Mouse (Mus musculus) gastrocnemius, adult 8-10 months (tissue): Measurements from ENCODE around the gene Fosl1. TPM values are rescaled to one million over a fixed set of nuclear protein-coding genes. Genes with fewer than 3 reads are reported as not detected.
"Not testable (repeated sequence)": the region's sequence is repeated elsewhere in the genome, so short reads cannot be mapped to it uniquely, and the experiment has no call there.

Experiments
- DNase-seq, 2 experiments: peaks; one replicate each; pipeline ENCODE4 v3.0.0; 2022; ENCODE audit warnings: low spot score in 2 of 2
- total RNA-seq, 4 experiments: library from RNA; stranded (reverse); gene quantifications; 2 replicates each; pipeline ENCODE4 v1.2.4; 2022

Fosl1 gene
- total RNA-seq, 4 experiments from 2014 or later, result not detected

- DNase-seq, result no peak
These were observed 34.1 kb downstream of the Fosl1 start for GRCm38 (mm10) chr19:5481398-5481797.

DNA sequence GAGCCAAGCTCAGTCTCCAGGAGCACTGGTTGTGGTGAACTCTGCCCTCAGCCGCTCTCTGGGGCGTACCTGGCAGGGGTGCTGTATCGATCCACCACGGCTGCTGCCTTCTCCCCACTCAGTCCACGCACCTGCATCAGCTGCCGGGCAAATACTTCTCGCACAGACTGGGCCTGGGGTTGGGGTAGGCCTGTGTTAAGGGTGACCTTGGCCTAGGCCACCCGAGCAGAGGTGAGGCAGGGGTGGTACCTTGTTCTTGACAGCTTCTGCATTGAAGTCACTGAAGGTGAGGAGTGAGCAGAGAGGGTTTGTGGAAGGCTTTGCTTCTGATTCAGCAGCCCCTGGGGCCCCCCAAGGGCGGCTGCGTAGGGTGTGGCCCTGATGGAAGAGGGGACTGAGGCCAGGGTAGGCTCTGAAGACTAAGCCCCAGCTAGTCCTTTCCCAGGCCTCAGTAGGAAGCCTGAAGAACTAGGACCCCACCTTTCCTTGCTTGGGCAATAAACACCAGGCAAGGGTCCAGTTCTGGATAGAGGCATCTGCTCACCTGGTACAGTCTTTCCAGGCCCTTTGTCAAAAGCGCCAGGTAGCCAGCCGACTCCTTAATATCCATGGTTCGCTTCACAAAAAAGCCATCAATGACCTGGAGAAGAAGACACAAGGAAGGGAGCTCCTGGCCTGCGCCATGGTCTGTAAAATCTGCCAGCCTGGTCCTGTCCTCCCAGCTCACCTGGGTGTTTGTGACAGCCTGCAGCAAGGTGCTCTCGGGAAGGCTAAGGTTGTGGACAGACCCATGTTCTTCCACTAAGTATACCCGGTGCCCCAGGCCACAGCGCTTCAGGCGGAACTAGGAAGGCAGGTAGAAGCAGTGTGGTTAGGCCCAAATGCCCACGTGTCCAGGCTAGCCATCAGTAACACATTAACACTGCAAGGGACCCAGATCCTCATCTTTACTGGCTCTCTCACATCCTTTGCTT is 36.3 kb downstream of the Fosl1 start:
- DNase-seq, result no peak

- DNase-seq, result no peak
These were observed 37.1 kb downstream of the Fosl1 start for GRCm38 (mm10) chr19:5484496-5484895.

DNA sequence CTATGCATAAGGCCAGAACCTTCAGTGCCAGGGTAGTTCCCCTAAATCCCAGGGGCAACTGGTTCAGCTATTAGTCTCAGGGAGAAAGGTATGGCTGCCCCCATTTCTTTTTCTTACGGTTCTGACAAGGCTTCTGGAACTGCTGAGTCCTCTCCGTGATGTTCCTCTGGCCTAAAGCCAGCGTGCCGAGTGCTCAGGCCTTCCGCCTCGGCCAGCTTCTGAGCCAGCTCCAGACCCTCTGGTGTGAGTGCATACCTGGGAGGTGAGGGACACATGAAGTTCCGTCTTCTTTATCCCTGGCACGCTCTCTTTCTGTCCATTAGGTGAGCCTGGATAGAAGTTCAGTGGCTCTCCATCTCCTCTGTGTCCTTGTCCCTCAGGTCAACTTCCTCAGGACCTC is 38.0 kb downstream of the Fosl1 start:
- DNase-seq, result no peak

DNA sequence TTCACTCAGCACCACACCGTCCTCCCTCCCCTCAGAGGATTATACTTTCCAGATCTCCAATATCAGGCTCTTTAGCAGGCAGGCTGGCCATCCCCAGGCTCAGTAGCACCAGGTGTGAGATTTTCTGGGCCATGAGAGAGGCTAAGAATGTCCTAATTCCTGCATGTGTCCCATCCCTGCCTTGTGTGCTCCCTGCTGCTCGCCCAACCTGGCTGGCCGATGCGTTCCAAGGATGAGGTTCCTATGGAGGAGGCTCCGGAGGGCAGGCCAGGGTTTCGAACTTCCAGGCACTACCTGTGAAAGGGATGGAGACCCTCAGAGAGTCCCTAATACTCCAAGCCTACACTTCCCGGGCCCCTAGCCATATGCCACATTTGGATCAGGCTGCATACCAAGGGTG is 38.5 kb downstream of the Fosl1 start:
- no peak for DNase-seq

DNA sequence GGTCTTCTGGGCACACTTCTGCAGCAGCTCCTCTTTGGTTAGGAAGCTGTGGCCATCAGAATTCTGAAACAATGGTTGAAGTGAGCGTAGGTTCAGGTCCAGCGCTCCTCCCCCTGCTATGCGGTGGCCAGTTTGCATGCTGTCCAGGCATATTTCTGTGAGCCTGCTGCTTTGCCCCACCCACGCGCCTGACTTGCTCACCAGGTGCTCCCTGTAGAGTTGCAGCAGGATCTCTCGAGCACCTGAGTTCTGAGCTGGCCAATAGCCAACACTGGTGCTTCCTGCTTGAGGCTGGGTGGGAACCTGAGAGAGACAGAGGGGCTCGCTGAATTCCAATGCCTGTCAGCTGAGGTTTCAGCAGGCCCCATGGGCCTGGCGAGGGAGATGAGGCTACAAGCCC is 38.9 kb downstream of the Fosl1 start:
- no peak for DNase-seq

DNA sequence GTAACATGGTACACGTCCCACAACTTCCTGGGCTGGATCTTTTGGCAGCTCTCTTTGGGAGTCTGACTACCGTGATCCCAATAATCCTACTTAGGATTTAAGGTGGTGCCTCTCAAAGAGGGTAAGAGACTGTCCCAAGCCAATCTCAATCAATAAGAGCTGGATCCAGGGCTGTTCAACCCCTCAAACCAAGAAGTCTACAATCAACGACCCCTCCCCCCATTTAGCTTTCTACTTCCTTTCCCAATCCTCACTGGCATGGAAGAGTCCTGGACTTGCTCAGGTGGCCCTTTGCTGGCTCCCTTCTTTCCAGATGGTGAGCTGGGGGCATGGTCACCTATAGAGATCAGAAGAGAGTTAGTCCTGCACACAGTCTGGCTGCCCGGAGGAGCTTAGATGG is 39.4 kb downstream of the Fosl1 start:
- DNase-seq, result no peak

DNA sequence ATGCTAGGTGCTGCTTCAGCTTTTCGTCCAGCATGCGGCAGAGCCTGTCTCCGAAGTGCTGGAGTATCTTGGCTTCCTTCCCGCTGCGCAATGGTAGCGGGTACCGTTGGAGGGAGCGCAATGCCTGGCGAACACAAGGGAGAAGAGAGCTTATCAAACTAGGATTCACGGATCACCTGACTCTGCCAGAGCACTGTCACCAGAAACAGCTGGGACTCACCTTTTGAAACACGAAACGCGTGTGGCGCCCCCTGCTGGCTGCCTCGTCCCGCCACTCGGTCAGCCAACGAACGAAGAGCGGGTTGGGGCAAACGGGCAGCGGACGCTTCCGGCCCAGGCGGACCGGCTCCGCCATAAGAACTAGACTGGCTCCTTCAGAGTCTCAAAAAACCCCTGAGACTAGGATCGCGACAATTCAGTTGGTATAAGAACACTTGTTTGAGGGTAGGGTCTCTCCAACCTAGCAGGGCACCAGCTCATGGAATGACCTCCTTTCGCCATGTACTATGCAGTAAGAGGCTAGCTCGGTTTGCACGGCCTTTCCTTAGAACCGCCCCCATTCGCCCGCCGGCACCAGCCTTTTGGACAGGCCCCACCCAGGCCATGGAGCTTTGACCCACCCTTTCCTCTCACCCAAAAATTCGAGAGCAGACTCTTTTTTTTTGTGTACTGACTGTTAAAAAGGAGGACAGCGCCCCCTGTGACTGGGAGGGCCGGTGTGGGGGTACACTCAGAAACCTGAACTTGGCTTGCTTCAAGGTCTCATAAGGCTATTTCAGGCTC is 40.6 kb downstream of the Fosl1 start, which contains the start of gene Mus81:
TSS of gene Mus81 (minus strand) at position 635 of the 783 bp plus-strand sequence.
- DNase-seq, result peak; percentile 95 to 96

GRCm38 (mm10) chr19:5488878-5489571 is 41.7 kb downstream of the Fosl1 start:
- DNase-seq, result peak; percentile 97 to 98

DNA sequence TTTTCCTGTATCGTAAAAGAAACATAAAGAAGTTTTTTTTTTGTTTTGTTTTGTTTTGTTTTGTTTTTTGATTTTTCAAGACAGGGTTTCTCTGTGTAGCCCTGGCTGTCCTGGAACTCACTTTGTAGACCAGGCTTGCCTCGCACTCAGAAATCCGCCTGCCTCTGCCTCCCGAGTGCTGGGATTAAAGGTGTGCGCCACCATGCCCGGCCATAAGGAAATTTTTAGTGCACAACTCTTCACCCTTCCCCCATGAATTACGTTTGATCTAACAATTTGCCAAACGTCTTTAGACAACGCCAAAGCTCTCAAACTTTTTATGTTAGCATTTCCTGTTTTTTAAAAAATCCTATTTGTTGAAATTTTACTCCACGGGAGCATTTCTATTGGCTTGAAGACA is 42.4 kb downstream of the Fosl1 start:
- not testable (repeated sequence) for DNase-seq

- DNase-seq, result peak; percentile 88 to 91
These were observed 43.1 kb downstream of the Fosl1 start, which contains the start of gene Cfl1 for GRCm38 (mm10) chr19:5490313-5490897. Gene Cfl1 (plus strand): TSS chr19:5490455.

GRCm38 (mm10) chr19:5490898-5491708 is 43.8 kb downstream of the Fosl1 start:
- DNase-seq, result peak; percentile 76 to 77

DNA sequence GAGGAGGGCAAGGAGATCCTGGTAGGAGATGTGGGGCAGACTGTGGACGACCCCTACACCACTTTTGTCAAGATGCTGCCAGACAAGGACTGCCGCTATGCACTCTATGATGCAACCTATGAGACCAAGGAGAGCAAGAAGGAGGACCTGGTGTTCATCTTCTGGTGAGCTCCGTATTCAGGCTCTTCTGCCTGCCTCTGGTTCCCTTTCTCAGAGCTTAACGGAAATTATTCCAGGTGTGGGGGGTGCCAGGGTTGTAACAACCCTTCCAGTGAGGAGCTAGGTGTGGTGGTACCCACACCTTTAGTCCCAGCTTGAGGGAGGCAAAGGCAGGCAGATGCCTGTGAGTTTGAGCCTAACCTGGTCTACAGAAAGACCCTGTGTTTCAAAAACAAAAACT is 45.3 kb downstream of the Fosl1 start:
- no peak for DNase-seq

DNA sequence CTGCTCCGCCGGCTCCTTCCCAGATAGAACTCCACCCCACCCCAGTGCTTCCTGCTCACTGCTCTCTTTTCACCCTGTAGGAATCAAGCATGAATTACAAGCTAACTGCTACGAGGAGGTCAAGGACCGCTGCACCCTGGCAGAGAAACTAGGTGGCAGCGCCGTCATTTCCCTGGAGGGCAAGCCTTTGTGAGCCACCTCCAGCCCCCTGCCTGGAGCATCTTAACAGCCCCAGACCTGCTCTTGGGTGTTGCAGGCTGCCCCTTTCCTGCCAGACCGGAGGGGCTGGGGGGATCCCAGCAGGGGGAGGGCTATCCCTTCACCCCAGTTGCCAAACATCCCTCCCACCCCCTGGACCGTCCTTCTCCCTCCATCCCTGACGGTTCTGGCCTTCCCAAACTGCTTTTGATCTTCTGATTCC is 46.0 kb downstream of the Fosl1 start:
- not testable (repeated sequence) for DNase-seq

- DNase-seq, result no peak
These were observed 47.0 kb downstream of the Fosl1 start for GRCm38 (mm10) chr19:5494314-5494713.

DNA sequence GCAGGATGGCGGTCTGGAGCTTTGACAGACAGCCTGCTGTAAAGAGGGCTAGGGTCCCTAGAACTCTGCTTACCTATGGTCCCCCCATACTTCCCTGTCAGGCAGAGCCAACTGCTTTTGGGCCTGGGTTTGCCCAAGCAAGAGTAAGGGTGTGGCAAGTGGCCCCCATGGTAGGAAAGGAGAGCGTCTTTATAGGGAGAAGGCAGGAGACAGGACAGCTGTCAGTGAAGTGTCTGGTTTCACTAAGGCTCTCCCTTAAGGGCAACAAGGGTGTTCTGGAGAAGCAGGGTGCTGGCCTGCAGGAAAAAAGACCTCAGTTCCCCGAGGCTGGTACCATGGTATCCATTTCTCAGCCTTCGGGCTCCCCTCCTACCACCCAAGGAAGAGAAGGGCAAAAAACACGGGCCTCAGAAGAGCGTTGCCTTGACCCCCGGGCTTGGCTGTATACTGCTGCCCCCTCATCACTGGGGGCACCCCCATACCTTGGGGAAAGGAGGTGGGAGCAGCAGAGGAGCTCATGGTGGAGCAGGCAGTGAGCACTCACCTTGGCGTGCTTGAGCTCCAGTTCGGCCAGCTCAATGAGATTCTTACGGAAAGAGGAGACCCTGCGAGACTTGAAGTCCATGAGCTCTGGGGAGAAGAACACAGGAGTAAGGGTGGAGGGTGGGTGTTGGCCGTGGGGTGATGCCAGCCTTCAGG is 48.2 kb downstream of the Fosl1 start:
- DNase-seq, result no peak

GRCm38 (mm10) chr19:5496052-5496370 is 48.7 kb downstream of the Fosl1 start:
- no peak for DNase-seq

DNA sequence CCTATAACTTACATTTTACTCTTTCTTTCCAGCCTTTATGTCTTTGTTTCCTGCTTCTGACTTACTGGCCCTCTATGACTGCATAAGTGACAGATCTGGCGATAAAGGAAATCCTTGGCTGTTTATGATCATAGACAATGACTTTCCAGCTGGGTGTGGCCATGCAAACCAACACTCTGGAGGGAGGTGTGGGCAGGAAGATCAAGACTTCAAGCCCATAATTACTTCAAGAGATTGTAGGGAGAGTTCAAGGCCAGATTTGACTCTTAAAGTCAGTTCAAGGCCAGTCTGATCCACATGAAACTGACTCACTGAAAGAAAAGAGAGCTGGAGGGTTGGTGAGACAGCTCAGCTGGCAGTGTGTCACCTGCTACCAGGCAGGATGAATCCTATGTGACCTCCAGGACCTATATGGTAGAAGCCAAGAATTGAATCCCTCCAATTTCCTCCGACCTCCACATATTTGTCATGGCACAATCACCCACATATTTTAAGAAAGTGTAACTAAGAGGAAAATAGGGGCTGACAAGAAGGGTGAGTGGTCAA is 53.1 kb downstream of the Fosl1 start:
- no peak for DNase-seq

DNA sequence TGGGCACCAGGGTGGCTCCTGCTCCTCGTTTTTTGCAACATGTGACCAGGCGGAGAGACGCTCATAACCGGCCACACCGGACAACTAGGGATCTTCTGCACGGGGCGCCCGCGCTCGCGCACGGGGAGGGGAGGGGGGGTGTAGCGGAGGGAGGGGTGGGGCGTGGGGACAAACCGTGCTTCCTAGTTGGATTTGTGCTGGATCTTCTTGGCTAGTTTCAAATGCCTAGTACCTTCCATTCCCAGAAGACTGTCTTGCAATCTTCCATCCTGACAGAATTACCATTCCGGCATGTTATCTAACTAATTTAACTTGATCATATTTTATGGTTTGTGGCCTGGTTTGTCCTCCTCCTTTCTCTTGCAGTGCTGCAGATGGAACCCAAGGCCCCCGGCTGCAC is 56.3 kb downstream of the Fosl1 start, which contains the start of gene 1700020D05Rik:
TSS of gene 1700020D05Rik (minus strand) at position 101 of the 400 bp plus-strand sequence.
- DNase-seq, result no peak
